Mouse (Mus musculus): ENCODE results near the gene Dtnbp1.

Dtnbp1 gene

DNA sequence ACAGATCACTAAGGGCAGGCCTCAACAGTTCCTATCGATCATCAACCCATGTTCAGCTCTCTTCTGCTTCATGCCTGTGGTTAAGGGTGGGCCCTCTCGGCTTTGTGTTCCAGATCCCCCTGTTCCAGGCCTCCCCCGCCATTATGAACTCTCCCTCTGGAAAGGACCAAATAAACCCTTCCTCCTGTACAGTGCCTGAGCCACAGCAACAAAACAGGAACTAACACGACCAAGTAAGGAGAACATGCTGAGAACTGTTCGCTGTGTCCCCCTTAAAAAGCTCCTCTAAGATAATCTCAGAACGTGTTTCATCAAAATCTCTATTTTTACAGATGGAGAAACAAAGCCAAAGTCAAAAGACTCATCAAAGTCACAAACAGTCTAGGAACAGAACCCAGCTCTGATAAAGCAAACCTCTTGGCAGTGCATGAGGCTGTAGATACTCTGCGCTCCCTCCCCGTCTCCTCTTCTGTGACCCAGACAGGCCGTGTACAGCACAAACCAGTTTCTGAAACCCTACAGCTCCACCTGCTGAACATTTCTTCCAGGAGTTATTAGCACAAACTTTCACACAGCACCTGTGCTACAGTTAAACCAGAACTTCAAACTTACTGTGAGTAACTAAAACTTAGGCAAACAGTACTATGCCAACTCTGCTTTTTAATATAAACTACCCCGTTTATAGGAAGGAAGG is 49.4 kb downstream of the Dtnbp1 start:
- TF ChIP-seq POU5F1 (IDR thresholded peaks at IDR 0.05; ENCODE audit: borderline replicate concordance, low read length) (no peak), NANOG (IDR thresholded peaks at IDR 0.05; ENCODE audit: borderline replicate concordance, low read length) (no peak), CTCF (conservative IDR thresholded peaks at IDR 0.05; ENCODE audit: low read length) (no peak)
- Histone ChIP-seq H3K4me1 (replicated peaks; ENCODE audit: low read depth, low read length) (peaks cover 26% of the 10 kb centered on the region), H3K9me3 (ENCODE audit: low read length) (no peaks in the 10 kb centered on the region), H3K4me3 (replicated peaks; ENCODE audit: low read length) (peak overlapping the region; percentile 42), H3K27me3 (ENCODE audit: insufficient read depth, low read length) (no peaks in the 10 kb centered on the region), H3K36me3 (ENCODE audit: insufficient read depth, low read length) (no peaks in the 10 kb centered on the region)

- peaks cover 26% of the 10 kb centered on the region for H3K4me1 ChIP-seq (replicated peaks; ENCODE audit: low read depth, low read length)
- no peak for TF ChIP-seq CTCF (conservative IDR thresholded peaks at IDR 0.05; ENCODE audit: low read length)
- no peak for TF ChIP-seq POU5F1 (IDR thresholded peaks at IDR 0.05; ENCODE audit: borderline replicate concordance, low read length)
- no peak for TF ChIP-seq NANOG (IDR thresholded peaks at IDR 0.05; ENCODE audit: borderline replicate concordance, low read length)
- 0 out of 2 replicates have a peak, but pooled peaks cover 6% of the 10 kb centered on the region for H3K36me3 ChIP-seq (ENCODE audit: insufficient read depth, low read length)
- H3K9me3 ChIP-seq (ENCODE audit: low read length), result no peaks in the 10 kb centered on the region
- no peak overlapping the region for H3K4me3 ChIP-seq (replicated peaks; ENCODE audit: low read length)
- no peaks in the 10 kb centered on the region for H3K27me3 ChIP-seq (ENCODE audit: insufficient read depth, low read length)
Measured at GRCm38 (mm10) chr13:44948320-44949250, 53.4 kb downstream of the Dtnbp1 start.

- Histone ChIP-seq H3K4me1 (replicated peaks; ENCODE audit: low read depth, low read length) (peaks cover 18% of the 10 kb centered on the region), H3K9me3 (ENCODE audit: low read length) (no peaks in the 10 kb centered on the region), H3K27me3 (ENCODE audit: insufficient read depth, low read length) (no peaks in the 10 kb centered on the region), H3K4me3 (replicated peaks; ENCODE audit: low read length) (no peak overlapping the region), H3K36me3 (ENCODE audit: insufficient read depth, low read length) (0 out of 2 replicates have a peak, but pooled peaks cover 10% of the 10 kb centered on the region)
- TF ChIP-seq POU5F1 (IDR thresholded peaks at IDR 0.05; ENCODE audit: borderline replicate concordance, low read length) (no peak), CTCF (conservative IDR thresholded peaks at IDR 0.05; ENCODE audit: low read length) (no peak), NANOG (IDR thresholded peaks at IDR 0.05; ENCODE audit: borderline replicate concordance, low read length) (no peak)
Measured at GRCm38 (mm10) chr13:44946880-44947635, 54.9 kb downstream of the Dtnbp1 start.

DNA sequence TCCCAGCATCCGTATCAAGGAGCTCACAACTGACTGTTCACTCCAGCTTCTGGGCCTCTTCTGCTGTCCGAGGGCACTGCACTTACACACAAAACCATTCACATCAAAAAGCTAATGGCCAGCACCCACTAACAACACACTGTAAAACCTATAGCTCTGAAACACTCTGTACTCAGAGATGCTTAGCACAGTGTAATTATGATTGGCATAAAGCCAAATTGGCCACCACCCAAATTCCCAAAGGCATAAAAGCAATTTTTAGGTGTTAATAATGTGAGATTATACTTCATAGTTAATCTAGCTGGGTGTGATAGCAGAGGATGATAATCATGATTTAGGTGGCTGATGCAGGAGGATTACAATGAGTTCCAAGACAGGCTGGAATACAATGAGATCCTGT is 58.3 kb downstream of the Dtnbp1 start:
- TF ChIP-seq CTCF (conservative IDR thresholded peaks at IDR 0.05; ENCODE audit: low read length) (no peak), NANOG (IDR thresholded peaks at IDR 0.05; ENCODE audit: borderline replicate concordance, low read length) (no peak), POU5F1 (IDR thresholded peaks at IDR 0.05; ENCODE audit: borderline replicate concordance, low read length) (no peak)
- peaks cover 29% of the 10 kb centered on the region for H3K4me1 ChIP-seq (replicated peaks; ENCODE audit: low read depth, low read length)
- H3K4me3 ChIP-seq (replicated peaks; ENCODE audit: low read length), result no peak overlapping the region
- no peaks in the 10 kb centered on the region for H3K27me3 ChIP-seq (ENCODE audit: insufficient read depth, low read length)
- H3K9me3 ChIP-seq (ENCODE audit: low read length), result no peaks in the 10 kb centered on the region
- H3K36me3 ChIP-seq (ENCODE audit: insufficient read depth, low read length), result 0 out of 2 replicates have a peak, but pooled peaks cover 10% of the 10 kb centered on the region

DNA sequence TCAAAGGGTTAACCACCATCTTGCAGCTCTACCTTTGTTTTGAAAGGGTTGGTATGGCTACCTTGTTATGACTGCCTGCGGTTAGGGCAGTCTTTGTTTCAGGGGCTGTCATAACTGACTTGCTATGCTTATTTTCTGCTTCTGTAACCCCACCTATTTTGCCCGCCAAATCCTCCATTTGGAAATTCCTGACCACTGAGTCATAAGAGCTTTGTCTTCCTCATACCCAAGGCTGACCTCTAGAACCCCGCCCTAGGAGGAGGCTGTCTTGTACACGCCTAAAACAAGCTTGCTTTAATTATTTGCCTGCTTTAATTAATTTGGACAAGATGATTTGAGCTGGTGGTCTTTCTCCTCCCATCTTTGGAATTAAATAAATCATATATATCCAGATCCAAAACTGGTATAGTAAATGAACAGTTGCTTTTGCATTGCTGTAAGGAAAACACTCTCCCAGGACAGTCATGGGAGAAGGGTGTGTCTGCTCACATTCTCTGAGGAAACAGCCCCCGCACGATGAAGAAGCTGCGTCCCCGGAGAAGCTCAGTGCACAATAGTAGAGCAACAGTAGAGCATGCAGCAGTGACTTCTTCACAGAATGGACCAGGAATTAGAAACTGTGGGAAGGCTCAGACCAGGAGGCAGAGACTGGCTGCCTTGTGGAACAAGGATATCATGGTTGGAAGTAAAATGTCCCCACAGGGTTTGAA is 62.5 kb downstream of the Dtnbp1 start:
- Histone ChIP-seq H3K4me3 (replicated peaks; ENCODE audit: low read length) (peak overlapping the region; percentile 14), H3K4me1 (replicated peaks; ENCODE audit: low read depth, low read length) (peaks cover 40% of the 10 kb centered on the region), H3K36me3 (ENCODE audit: insufficient read depth, low read length) (0 out of 2 replicates have a peak, but pooled peaks cover 10% of the 10 kb centered on the region), H3K27me3 (ENCODE audit: insufficient read depth, low read length) (no peaks in the 10 kb centered on the region), H3K9me3 (ENCODE audit: low read length) (no peaks in the 10 kb centered on the region)
- TF ChIP-seq POU5F1 (IDR thresholded peaks at IDR 0.05; ENCODE audit: borderline replicate concordance, low read length) (no peak), CTCF (conservative IDR thresholded peaks at IDR 0.05; ENCODE audit: low read length) (no peak), NANOG (IDR thresholded peaks at IDR 0.05; ENCODE audit: borderline replicate concordance, low read length) (no peak)

DNA sequence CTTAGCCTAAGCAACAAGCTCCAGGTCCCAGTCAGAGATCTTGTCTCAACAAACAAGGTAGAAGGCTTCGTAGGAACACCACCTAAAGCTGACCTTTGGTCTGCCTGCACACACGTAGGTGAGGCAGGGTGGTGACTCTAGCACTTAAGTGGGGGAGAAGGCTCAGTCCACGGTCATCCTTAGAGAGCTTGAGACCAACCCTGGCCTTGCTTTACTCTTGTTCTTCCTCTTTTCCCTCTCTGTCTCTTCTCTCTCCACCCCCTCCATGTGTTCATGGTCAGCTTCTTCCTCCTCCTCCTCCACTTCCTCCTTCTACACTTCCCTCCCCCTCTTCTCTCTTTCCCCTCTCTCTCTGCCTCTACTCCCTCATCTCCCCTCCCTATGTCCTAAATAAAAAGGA is 64.3 kb downstream of the Dtnbp1 start:
- Histone ChIP-seq H3K36me3 (ENCODE audit: insufficient read depth, low read length) (no peaks in the 10 kb centered on the region), H3K4me1 (replicated peaks; ENCODE audit: low read depth, low read length) (peaks cover 47% of the 10 kb centered on the region), H3K4me3 (replicated peaks; ENCODE audit: low read length) (no peak overlapping the region), H3K27me3 (ENCODE audit: insufficient read depth, low read length) (no peaks in the 10 kb centered on the region), H3K9me3 (ENCODE audit: low read length) (no peaks in the 10 kb centered on the region)
- TF ChIP-seq CTCF (conservative IDR thresholded peaks at IDR 0.05; ENCODE audit: low read length), result no peak
- no peak for TF ChIP-seq POU5F1 (IDR thresholded peaks at IDR 0.05; ENCODE audit: borderline replicate concordance, low read length)
- TF ChIP-seq NANOG (IDR thresholded peaks at IDR 0.05; ENCODE audit: borderline replicate concordance, low read length), result no peak

DNA sequence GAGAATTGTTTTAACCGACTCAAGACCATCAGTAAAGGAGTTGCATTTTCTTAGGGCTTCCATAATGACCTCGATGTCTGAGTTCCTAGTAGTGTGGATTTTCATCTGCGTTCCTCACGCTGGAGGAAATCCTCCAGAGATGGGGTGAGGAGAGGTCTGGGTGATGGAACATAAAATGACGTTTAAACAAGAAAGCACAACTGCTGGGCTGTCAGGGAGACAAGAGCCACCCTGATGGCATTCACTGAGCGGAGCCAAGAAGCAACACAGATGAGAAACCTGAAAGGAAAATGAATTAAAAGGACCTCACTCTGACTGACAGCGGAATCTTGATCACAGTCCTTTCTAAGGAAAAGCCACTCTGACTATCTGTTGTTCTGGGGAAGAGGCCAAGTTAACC is 68.4 kb downstream of the Dtnbp1 start:
- TF ChIP-seq CTCF (conservative IDR thresholded peaks at IDR 0.05; ENCODE audit: low read length), result no peak
- TF ChIP-seq NANOG (IDR thresholded peaks at IDR 0.05; ENCODE audit: borderline replicate concordance, low read length), result no peak
- H3K27me3 ChIP-seq (ENCODE audit: insufficient read depth, low read length), result no peaks in the 10 kb centered on the region
- H3K36me3 ChIP-seq (ENCODE audit: insufficient read depth, low read length), result peaks cover 22% of the 10 kb centered on the region
- no peak overlapping the region for H3K4me3 ChIP-seq (replicated peaks; ENCODE audit: low read length)
- H3K9me3 ChIP-seq (ENCODE audit: low read length), result no peaks in the 10 kb centered on the region
- H3K4me1 ChIP-seq (replicated peaks; ENCODE audit: low read depth, low read length), result peaks cover 29% of the 10 kb centered on the region

Measured in E14TG2a.4 (cell line).